Mouse (Mus musculus): ENCODE data around the gene Cdc42ep2. TPM values are rescaled to one million over a fixed set of nuclear protein-coding genes. Genes with fewer than 3 reads are reported as not detected.

Gene Cdc42ep2
- polyA plus RNA-seq (2021), result 6.5 TPM

- POLR2A ChIA-PET, result interaction anchor here (2.8 kb wide), 1 partner anchor 31 kb away, joined by 25 read pairs; no protein-coding TSS in a partner anchor
- DNase-seq (ENCODE audit: low read depth, low spot score), result no peak
- TF ChIP-seq CTCF (IDR thresholded peaks at IDR 0.05), result no peak
Observed at GRCm38 (mm10) chr19:5924713-5925093, at the start of gene Cdc42ep2. Cdc42ep2 (minus strand) TSS chr19:5924816.

DNA sequence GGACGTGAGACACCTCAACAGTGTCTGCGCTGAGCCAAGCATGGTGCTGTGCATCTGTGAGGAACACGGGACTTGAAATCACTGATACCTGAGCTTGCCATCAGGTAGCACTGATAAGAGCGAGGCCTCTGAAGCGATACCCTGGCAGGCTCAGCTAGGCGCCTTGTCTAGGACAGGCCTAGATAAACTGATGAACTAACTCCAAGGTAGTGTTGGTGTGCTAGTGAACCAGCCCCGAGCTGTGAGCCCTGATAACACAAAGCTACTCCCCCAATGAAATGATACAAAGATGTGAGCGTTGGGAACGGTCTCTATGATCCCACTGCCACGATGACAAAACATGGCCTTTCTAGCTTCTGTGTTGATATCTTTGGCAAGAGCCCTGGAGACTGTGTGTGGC is 43.0 kb upstream of the Cdc42ep2 start:
- in situ Hi-C loops (cut with MboI; ENCODE audit: low pct_unique_long_range_greater_than_20kb), result loop anchor here (10.0 kb wide), 1 partner anchor 367 kb away; the partner anchor contains the start of gene Men1
- no peak for ATAC-seq
- CTCF ChIA-PET, result interaction anchor here (5.0 to 6.0 kb wide), 2 partner anchors 48 to 52 kb away, joined by 34 to 46 read pairs; partner anchors contain the start of gene Capn1
- H3K27me3 ChIP-seq, result peaks cover 8% of the 10 kb centered on the region
- DNase-seq (ENCODE audit: low read depth, low spot score), result no peak
- POLR2A ChIA-PET, result no interaction called here
- TF ChIP-seq CTCF (IDR thresholded peaks at IDR 0.05), result no peak

More at GRCm38 (mm10) chr19:5924713-5925093, at the start of gene Cdc42ep2:
- CTCF ChIA-PET, result interaction anchor here (0.8 to 5.9 kb wide), 16 partner anchors 10 to 138 kb away, joined by 3 to 100 read pairs (median 5); partner anchors contain the start of genes Capn1, Dpf2 and Pola2
- in situ Hi-C loops (cut with MboI; ENCODE audit: low pct_unique_long_range_greater_than_20kb), result loop anchor here (5.0 kb wide), 2 partner anchors 38 to 93 kb away; partner anchors contain the start of genes Capn1 and Pola2
- H3K27me3 ChIP-seq, result no peaks in the 10 kb centered on the region
- ATAC-seq, result peak; percentile 87

GRCm38 (mm10) chr19:5966786-5967185 is 42.2 kb upstream of the Cdc42ep2 start:
- DNase-seq (ENCODE audit: low read depth, low spot score) (no peak), ATAC-seq (no peak)
- in situ Hi-C loops (cut with MboI; ENCODE audit: low pct_unique_long_range_greater_than_20kb), result loop anchor here (10.0 kb wide), 1 partner anchor 368 kb away; the partner anchor contains the start of gene Men1
- ChIA-PET CTCF (interaction anchor here (3.2 to 6.0 kb wide), 3 partner anchors 49 to 78 kb away, joined by 13 to 46 read pairs (median 34); partner anchors contain the start of genes Capn1 and Syvn1), POLR2A (no interaction called here)
- peaks cover 4% of the 10 kb centered on the region for H3K27me3 ChIP-seq
- TF ChIP-seq CTCF (IDR thresholded peaks at IDR 0.05), result no peak

DNA sequence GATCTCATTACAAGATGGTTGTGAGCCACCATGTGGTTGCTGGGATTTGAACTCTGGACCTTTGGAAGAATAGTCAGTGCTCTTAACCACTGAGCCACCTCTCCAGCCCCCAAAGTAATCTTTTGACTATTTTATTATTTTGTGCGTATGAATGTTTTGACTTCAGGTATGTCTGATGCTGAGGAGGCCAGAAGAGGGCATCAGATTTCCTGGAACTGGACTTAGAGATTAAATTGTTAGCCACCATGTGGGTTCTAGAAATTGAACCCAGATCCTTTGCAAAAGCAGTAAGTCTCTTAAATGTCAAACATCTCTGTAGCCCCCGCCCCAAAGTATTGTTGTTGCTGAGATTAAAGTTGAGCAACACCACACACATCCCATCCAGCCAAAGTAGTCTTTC is 41.3 kb upstream of the Cdc42ep2 start:
- ChIA-PET CTCF (interaction anchor here (0.8 to 6.0 kb wide), 6 partner anchors 34 to 162 kb away, joined by 3 to 46 read pairs (median 12); partner anchors contain the start of genes Capn1, Cdc42ep2, Snx15 and Syvn1), POLR2A (interaction anchor here (0.6 kb wide), 1 partner anchor 41 kb away, joined by 5 read pairs; no protein-coding TSS in a partner anchor)
- DNase-seq (ENCODE audit: low read depth, low spot score), result no peak
- ATAC-seq, result no peak
- H3K27me3 ChIP-seq, result no peaks in the 10 kb centered on the region
- no peak for TF ChIP-seq CTCF (IDR thresholded peaks at IDR 0.05)
- in situ Hi-C loops (cut with MboI; ENCODE audit: low pct_unique_long_range_greater_than_20kb), result loop anchor here (10.0 kb wide), 1 partner anchor 369 kb away; the partner anchor contains the start of gene Men1

DNA sequence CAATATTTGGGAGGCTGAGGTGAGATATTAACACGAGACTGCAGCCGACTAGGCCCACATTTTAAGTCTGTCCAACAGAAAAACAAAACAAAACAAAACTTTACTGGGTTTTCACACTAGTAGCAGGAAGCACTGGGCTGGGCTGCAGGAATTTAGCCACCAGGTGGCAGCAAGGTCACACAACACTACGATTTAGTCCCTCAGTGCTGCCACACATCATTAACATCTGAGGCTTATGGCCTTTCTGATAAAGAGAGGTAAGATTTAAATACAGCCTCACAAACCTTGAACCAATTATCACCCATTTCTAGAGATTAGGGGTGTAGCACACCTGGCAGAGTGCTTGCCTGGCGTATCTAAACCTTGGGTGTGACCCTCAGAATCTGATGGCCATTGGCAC is 40.7 kb upstream of the Cdc42ep2 start:
- in situ Hi-C loops (cut with MboI; ENCODE audit: low pct_unique_long_range_greater_than_20kb), result loop anchor here (10.0 kb wide), 1 partner anchor 370 kb away; the partner anchor contains the start of gene Men1
- ChIA-PET POLR2A (interaction anchor here (0.6 to 2.5 kb wide), 3 partner anchors 26 to 175 kb away, joined by 3 to 12 read pairs (median 4); partner anchors contain the start of gene Capn1), CTCF (interaction anchor here (0.8 to 6.0 kb wide), 7 partner anchors 35 to 163 kb away, joined by 3 to 46 read pairs (median 12); partner anchors contain the start of genes Capn1, Cdc42ep2, Snx15 and Syvn1)
- TF ChIP-seq CTCF (IDR thresholded peaks at IDR 0.05), result peak; percentile 97
- H3K27me3 ChIP-seq, result no peaks in the 10 kb centered on the region
- peak; percentile 63 for ATAC-seq
- DNase-seq (ENCODE audit: low read depth, low spot score), result no peak

GRCm38 (mm10) chr19:5964804-5965203 is 40.2 kb upstream of the Cdc42ep2 start:
- ATAC-seq (no peak), DNase-seq (ENCODE audit: low read depth, low spot score) (no peak)
- in situ Hi-C loops (cut with MboI; ENCODE audit: low pct_unique_long_range_greater_than_20kb), result loop anchor here (5.0 to 10.0 kb wide), 4 partner anchors 43 to 370 kb away; partner anchors contain the start of genes Capn1, Cdc42ep2, Men1 and Snx15
- ChIA-PET CTCF (interaction anchor here (1.1 to 6.0 kb wide), 7 partner anchors 32 to 80 kb away, joined by 3 to 46 read pairs (median 12); partner anchors contain the start of genes Capn1, Cdc42ep2 and Syvn1), POLR2A (interaction anchor here (0.6 to 2.5 kb wide), 4 partner anchors 27 to 174 kb away, joined by 3 to 12 read pairs (median 4); partner anchors contain the start of genes Capn1 and Syvn1)
- no peaks in the 10 kb centered on the region for H3K27me3 ChIP-seq
- no peak for TF ChIP-seq CTCF (IDR thresholded peaks at IDR 0.05)

DNA sequence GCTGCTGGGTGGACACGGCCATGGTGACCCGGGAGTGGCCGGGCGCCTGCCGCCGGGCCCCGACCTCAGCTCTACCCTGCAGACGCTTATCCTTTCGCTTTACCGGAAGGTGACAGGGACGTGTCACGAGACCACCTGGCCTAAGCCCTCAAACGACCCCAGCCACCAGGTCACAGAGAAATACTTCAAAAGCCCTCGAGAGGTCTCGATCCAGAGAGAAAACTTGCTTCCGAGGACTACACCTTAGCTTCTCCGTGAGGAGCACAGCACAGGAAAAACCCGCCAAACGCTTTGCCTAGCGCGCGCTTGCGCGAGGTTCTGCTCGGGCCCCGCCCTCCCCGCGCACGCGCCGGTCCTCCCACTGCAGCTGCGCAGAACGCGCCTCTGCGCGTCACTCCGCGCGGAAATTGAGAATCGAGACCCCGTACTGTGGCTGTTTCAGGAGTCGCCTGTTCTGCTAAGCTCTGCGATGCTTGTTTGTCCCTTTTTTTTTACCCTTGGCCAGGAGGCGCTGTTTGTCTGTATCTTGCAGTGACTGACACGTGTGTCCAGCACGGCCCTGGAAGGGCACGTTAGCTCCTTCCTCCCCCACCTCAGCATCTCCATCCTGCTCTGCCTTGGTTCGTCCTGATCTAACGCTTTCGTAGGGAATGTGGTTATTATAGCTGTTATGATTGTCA is 39.4 kb upstream of the Cdc42ep2 start, which contains the start of gene Pola2:
TSS of gene Pola2 (minus strand) at position 320 of the 680 bp plus-strand sequence.
- POLR2A ChIA-PET, result interaction anchor here (0.6 to 2.5 kb wide), 8 partner anchors 8 to 167 kb away, joined by 3 to 12 read pairs (median 4); partner anchors contain the start of genes Capn1 and Syvn1

DNA sequence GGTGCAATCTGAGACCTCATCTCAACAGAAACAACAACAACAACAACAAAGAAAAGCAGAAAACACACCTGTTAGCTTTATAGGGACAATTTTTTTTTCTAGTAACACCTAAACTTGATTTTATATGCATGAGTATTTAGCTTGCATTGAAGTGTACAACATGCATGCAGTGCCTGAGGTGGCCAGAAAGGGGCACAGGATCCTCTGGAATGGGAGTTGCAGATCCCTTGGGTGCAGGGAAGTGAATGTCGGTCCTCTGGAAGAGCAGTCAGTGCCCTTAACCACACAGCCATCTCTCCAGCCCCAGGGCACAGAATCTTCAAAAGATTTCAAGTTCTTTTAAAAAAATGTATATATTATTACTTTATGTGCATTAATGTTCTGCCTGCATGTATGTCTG is 38.0 kb upstream of the Cdc42ep2 start:
- ChIA-PET POLR2A (no interaction called here), CTCF (interaction anchor here (1.3 to 6.0 kb wide), 2 partner anchors 57 to 165 kb away, joined by 4 to 46 read pairs; no protein-coding TSS in a partner anchor)
- in situ Hi-C loops (cut with MboI; ENCODE audit: low pct_unique_long_range_greater_than_20kb), result loop anchor here (5.0 to 10.0 kb wide), 4 partner anchors 40 to 372 kb away; partner anchors contain the start of genes Capn1, Cdc42ep2, Men1 and Snx15
- DNase-seq (ENCODE audit: low read depth, low spot score) (no peak), ATAC-seq (no peak)
- H3K27me3 ChIP-seq, result no peaks in the 10 kb centered on the region
- TF ChIP-seq CTCF (IDR thresholded peaks at IDR 0.05), result peak; percentile 64

More for the DNA sequence above, 39.4 kb upstream of the Cdc42ep2 start, which contains the start of gene Pola2:
- H3K27me3 ChIP-seq, result no peaks in the 10 kb centered on the region
- in situ Hi-C loops (cut with MboI; ENCODE audit: low pct_unique_long_range_greater_than_20kb), result loop anchor here (5.0 to 10.0 kb wide), 4 partner anchors 42 to 371 kb away; partner anchors contain the start of genes Capn1, Cdc42ep2, Men1 and Snx15
- ATAC-seq, result no peak
- no peak for TF ChIP-seq CTCF (IDR thresholded peaks at IDR 0.05)
- DNase-seq (ENCODE audit: low read depth, low spot score), result no peak
- CTCF ChIA-PET, result interaction anchor here (1.1 to 6.0 kb wide), 8 partner anchors 31 to 163 kb away, joined by 3 to 46 read pairs (median 8); partner anchors contain the start of genes Capn1, Cdc42ep2 and Syvn1

- ATAC-seq (no peak), DNase-seq (ENCODE audit: low read depth, low spot score) (no peak)
- ChIA-PET CTCF (interaction anchor here (0.7 to 8.2 kb wide), 5 partner anchors 28 to 191 kb away, joined by 3 to 100 read pairs (median 10); partner anchors contain the start of genes Capn1 and Cdc42ep2), POLR2A (interaction anchor here (0.6 to 5.0 kb wide), 3 partner anchors 33 to 342 kb away, joined by 3 to 25 read pairs (median 5); partner anchors contain the start of gene Cdc42ep2)
- in situ Hi-C loops (cut with MboI; ENCODE audit: low pct_unique_long_range_greater_than_20kb), result loop anchor here (5.0 kb wide), 1 partner anchor 170 kb away; no protein-coding TSS in a partner anchor
- no peak for TF ChIP-seq CTCF (IDR thresholded peaks at IDR 0.05)
- H3K27me3 ChIP-seq, result no peaks in the 10 kb centered on the region
Observed at GRCm38 (mm10) chr19:5957371-5957770, 32.8 kb upstream of the Cdc42ep2 start.
